Mouse (Mus musculus) heart, embryonic 13.5 days (tissue): ENCODE data around the gene Arhgef12. TPM values are rescaled to one million over a fixed set of nuclear protein-coding genes. Genes with fewer than 3 reads are reported as not detected.
A peak's percentile ranks its signal among the peaks of the same experiment; 100 is the strongest.

Experiments used
- ATAC-seq: fragments of 200-750 bp; cut with Nextera tagmentation; 2 replicates; pipeline ENCODE4 v1.8.0; 2017; ENCODE audit warnings: moderate TSS enrichment; ENCODE audit not compliant: insufficient number of reproducible peaks, low FRiP score, low TSS enrichment; ENCODE audit errors: extremely low read depth
- H3K27ac ChIP-seq: fragments of 300-500 bp; sonication (generic); replicated peaks from 2 replicates; pipeline ENCODE4 v1.5.1; 2015; ENCODE audit warnings: moderate library complexity, mild to moderate bottlenecking, inconsistent platforms
- H3K27me3 ChIP-seq: fragments of 300-500 bp; sonication (generic); replicated peaks from 2 replicates; pipeline ENCODE4 v1.6.1; 2015; ENCODE audit warnings: mild to moderate bottlenecking, inconsistent platforms
- H3K36me3 ChIP-seq: fragments of 300-500 bp; sonication (generic); 2 replicates; pipeline ENCODE4 v1.6.1; 2015; ENCODE audit warnings: mild to moderate bottlenecking, inconsistent platforms
- H3K4me1 ChIP-seq: fragments of 300-500 bp; sonication (generic); 2 replicates; pipeline ENCODE4 v1.6.1; 2015; ENCODE audit warnings: inconsistent platforms
- H3K4me2 ChIP-seq: fragments of 300-500 bp; sonication (generic); 2 replicates; pipeline ENCODE4 v1.6.1; 2015; ENCODE audit warnings: inconsistent platforms, mild to moderate bottlenecking, moderate library complexity
- H3K4me3 ChIP-seq: fragments of 300-500 bp; sonication (generic); 2 replicates; pipeline ENCODE4 v1.5.1; 2015; ENCODE audit warnings: moderate library complexity, mild to moderate bottlenecking, inconsistent platforms
- H3K9ac ChIP-seq: fragments of 300-500 bp; sonication (generic); 2 replicates; pipeline ENCODE4 v1.6.1; 2015; ENCODE audit warnings: inconsistent platforms, mild to moderate bottlenecking, moderate library complexity
- H3K9me3 ChIP-seq: fragments of 300-500 bp; sonication (generic); 2 replicates; pipeline ENCODE4 v1.6.1; 2016; ENCODE audit warnings: inconsistent platforms
- WGBS: fragments of 180-500 bp; shearing (Covaris S2); methylation state at CpG from one replicate; pipeline ENCODE4 v1.1.7; 2015; ENCODE audit warnings: mixed read lengths; 5-methylcytosine and 5-hydroxymethylcytosine counted together
- polyA plus RNA-seq: library from polyadenylated mRNA; unstranded; fragments of >200 nt; fragmentation: Nextera tagmentation; extraction: Ambion mirVana; gene quantifications from 2 replicates; pipeline ENCODE4 v1.2.1, GENCODE M21; 2015

Gene Arhgef12
- polyA plus RNA-seq, 1 experiment from 2014 or later: 9.7 TPM

DNA sequence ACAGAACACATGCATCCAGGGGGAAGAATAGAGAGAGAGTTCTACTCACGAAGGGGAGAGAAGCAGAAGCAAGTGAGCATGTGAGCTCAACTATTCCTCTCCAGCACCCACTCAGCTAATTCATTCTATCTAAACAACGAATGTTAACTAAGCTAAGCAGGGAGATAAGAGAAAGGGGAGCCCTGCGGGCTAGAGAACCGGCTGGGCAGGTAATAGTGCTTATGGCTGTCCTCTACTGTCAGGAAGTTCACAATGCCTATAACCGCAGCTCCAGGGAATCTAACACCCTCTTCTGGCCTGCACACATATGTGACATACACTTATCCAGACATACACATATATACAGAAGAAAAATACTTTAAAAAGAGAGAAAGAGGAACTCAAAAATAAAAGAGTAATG lies 79.3 kb downstream of the Arhgef12 start:
- Histone ChIP-seq H3K4me1 (peaks cover 20% of the 10 kb centered on the region), H3K9me3 (no peaks in the 10 kb centered on the region), H3K4me3 (no peak overlapping the region), H3K4me2 (no peak overlapping the region), H3K36me3 (peaks cover 46% of the 10 kb centered on the region), H3K27me3 (no peaks in the 10 kb centered on the region), H3K27ac (no peak overlapping the region), H3K9ac (no peak overlapping the region)
- WGBS: 39% methylated on average over 5 of the region's 5 CpGs
- no peak for ATAC-seq

DNA sequence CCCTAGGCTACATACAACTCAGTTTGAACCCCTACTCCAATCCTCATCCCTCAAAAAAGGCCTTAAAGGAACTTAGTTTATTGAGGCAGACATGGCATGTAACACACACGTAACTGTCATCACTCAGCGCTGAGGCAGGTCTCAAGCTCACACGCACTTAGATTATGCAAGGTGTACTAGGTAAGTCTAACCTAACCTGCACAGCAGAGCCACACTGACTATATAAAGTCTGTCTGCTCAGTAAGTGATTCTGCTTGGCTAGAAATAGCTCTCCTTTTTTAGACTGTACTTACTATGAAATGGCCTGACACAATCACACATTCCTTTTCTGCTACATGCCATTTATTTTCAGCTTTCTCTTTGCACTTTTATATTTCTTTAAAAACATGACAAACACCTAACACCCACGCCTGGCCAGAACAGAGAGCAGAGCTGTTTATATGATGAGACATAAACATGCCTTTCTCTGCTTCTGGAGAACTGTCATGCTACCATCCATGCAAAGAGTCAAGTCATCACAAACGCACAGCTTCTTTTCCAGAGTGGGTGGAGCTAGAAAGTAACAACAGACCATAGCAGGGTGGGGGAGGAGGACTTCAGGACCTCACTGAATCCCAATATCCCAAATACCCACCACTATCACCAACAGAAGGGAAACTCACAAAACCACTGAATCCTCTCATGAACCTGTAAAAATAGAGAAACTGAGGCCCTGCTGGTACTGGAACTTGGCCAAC lies 85.4 kb downstream of the Arhgef12 start:
- Histone ChIP-seq H3K27me3 (no peaks in the 10 kb centered on the region), H3K9ac (peak overlapping the region; percentile 48; the same call in 1 of the 2 replicates), H3K36me3 (peaks cover 42% of the 10 kb centered on the region), H3K9me3 (no peaks in the 10 kb centered on the region), H3K4me2 (peak overlapping the region; percentile 37), H3K4me3 (no peak overlapping the region), H3K27ac (peak overlapping the region; percentile 89), H3K4me1 (peaks cover 32% of the 10 kb centered on the region)
- no peak for ATAC-seq
- 63% methylated on average over 5 of the region's 5 CpGs for WGBS

DNA sequence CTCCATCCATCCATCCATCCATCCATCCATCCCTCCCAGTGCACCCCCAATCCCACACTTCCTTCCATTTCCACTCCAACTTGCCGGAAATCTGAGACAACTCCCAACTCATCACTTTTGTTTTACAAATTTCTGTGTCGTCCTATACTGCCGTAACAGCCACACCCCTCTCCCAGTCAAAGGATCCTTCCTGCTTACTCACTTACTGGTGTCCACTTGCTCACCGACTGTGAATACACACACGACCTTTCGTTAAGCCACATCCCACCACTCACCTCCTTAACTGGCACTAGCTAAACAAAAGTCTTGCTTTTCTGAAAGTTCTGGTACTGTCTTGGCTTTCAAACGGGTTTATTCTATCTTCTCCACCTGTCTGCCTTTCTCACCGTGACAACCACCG lies 87.4 kb downstream of the Arhgef12 start:
- no peak for ATAC-seq
- WGBS: 91% methylated on average over 9 of the region's 9 CpGs
- H3K36me3 ChIP-seq: peaks cover 42% of the 10 kb centered on the region
- H3K27me3 ChIP-seq: no peaks in the 10 kb centered on the region
- no peak overlapping the region for H3K9ac ChIP-seq
- no peak overlapping the region for H3K4me2 ChIP-seq
- no peaks in the 10 kb centered on the region for H3K9me3 ChIP-seq
- peaks cover 32% of the 10 kb centered on the region for H3K4me1 ChIP-seq
- no peak overlapping the region for H3K4me3 ChIP-seq
- H3K27ac ChIP-seq: no peak overlapping the region

DNA sequence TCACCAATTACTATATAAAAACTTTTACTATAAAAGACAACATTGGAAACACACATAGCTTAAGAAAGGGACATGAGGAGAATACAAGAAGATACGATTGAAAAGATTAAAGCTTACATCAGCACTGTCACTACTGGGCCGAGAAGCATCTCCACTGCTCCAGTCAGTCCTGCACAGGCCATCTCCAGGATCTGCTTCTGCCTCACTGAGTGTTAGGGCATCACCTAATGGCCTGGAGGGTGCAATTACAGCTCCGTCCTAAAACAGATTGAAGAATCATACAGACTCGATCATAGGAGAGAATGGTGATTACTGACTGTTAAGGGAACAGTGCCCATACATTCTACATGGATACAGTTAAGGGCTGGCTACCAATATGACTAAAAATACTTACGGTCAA lies 91.3 kb downstream of the Arhgef12 start:
- 83% methylated on average over 5 of the region's 5 CpGs for WGBS
- Histone ChIP-seq H3K4me2 (no peak overlapping the region), H3K4me1 (peaks cover 4% of the 10 kb centered on the region; the same call in 1 of the 2 replicates), H3K9me3 (no peaks in the 10 kb centered on the region), H3K9ac (no peak overlapping the region), H3K4me3 (no peak overlapping the region), H3K27me3 (no peaks in the 10 kb centered on the region), H3K36me3 (peaks cover 65% of the 10 kb centered on the region), H3K27ac (no peak overlapping the region)
- no peak for ATAC-seq

DNA sequence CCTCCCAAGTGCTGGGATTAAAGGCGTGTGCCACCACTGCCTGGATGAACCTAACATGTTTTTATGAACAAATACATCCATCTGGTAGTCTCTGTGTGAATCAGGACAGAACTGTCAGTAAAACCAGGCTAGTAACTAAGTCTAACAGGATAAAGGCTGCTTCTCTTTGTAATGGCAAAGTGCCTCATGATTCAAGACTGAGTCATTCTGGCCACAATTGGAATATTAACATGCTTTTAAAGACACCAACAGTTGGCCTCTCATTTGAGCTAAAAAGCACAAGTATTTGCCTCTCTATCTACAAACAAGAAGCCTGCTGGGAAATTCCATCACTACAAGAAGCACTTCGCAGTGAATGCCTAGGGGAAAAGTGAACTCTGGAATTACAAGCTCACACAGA lies 91.7 kb downstream of the Arhgef12 start:
- no peak overlapping the region for H3K27ac ChIP-seq
- H3K36me3 ChIP-seq: peaks cover 66% of the 10 kb centered on the region
- H3K27me3 ChIP-seq: no peaks in the 10 kb centered on the region
- H3K9me3 ChIP-seq: no peaks in the 10 kb centered on the region
- 92% methylated on average over 2 of the region's 2 CpGs for WGBS
- no peak overlapping the region for H3K4me2 ChIP-seq
- H3K4me3 ChIP-seq: no peak overlapping the region
- ATAC-seq: no peak
- H3K4me1 ChIP-seq: no peaks in the 10 kb centered on the region
- no peak overlapping the region for H3K9ac ChIP-seq

DNA sequence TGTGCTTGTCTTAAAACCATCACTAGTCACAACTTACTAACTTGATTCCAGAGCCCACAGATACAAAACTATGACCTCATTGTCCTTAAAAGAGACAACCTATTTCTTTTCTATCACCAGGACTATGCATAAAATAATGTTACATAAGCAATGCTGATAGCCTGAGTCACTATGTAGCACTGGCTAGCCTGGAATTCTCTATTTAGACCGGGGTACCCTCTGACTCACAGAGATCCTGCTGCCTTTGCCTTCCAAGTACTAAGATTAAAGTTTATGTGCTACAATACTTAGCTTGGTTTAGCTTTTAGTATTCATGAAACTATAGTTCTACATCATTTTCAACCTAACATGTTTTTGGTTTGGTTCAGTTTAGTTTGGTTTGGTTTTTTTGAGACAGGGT lies 92.2 kb downstream of the Arhgef12 start:
- no peak overlapping the region for H3K27ac ChIP-seq
- ATAC-seq: no peak
- no peak overlapping the region for H3K4me2 ChIP-seq
- H3K4me1 ChIP-seq: no peaks in the 10 kb centered on the region
- H3K27me3 ChIP-seq: no peaks in the 10 kb centered on the region
- H3K4me3 ChIP-seq: no peak overlapping the region
- H3K36me3 ChIP-seq: peaks cover 68% of the 10 kb centered on the region
- WGBS: 89% methylated on average over 1 of the region's 1 CpGs
- H3K9me3 ChIP-seq: no peaks in the 10 kb centered on the region
- no peak overlapping the region for H3K9ac ChIP-seq

DNA sequence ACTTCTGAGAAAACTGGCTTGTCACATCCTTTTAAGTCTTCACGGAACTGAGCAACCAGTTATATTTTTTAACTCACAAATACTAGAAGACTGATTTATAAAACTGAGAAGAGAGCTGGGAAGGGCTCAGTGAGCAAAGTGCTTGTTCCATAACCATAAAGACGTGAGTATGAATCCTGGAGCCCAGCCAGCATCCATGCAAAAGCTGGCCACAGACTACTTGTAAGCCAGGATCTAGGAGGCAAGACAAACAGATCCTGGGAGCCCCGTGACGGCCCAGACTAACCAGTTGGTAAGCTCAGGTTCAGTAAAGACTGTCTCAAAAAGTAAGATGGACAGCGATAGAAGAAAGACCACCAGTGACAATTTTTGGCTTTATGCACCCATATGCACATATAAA lies 94.5 kb downstream of the Arhgef12 start:
- no peak overlapping the region for H3K4me3 ChIP-seq
- H3K4me2 ChIP-seq: no peak overlapping the region
- no peak overlapping the region for H3K27ac ChIP-seq
- H3K27me3 ChIP-seq: no peaks in the 10 kb centered on the region
- H3K4me1 ChIP-seq: no peaks in the 10 kb centered on the region
- no peaks in the 10 kb centered on the region for H3K9me3 ChIP-seq
- H3K9ac ChIP-seq: no peak overlapping the region
- WGBS: 76% methylated on average over 5 of the region's 5 CpGs
- ATAC-seq: no peak
- peaks cover 75% of the 10 kb centered on the region for H3K36me3 ChIP-seq

DNA sequence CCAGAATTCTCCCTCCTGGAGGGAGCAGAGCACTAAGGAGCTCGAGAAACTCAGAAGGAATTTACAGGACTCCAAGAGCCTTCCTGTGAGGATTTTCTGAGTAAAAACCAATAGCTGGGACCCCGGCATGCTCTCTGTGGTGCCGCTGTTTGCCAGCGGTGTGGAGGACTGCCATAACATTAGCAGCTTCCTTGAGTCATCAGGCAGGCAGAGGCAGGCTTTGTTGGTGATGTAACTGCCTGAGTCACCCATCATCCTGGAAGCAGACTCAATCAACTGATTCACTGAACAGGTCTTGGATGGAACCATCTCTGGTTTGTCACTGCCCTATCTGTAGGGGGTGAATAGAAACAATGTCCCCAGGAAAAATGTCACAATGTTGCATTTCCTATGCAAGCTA lies 96.0 kb downstream of the Arhgef12 start:
- peaks cover 77% of the 10 kb centered on the region for H3K36me3 ChIP-seq

DNA sequence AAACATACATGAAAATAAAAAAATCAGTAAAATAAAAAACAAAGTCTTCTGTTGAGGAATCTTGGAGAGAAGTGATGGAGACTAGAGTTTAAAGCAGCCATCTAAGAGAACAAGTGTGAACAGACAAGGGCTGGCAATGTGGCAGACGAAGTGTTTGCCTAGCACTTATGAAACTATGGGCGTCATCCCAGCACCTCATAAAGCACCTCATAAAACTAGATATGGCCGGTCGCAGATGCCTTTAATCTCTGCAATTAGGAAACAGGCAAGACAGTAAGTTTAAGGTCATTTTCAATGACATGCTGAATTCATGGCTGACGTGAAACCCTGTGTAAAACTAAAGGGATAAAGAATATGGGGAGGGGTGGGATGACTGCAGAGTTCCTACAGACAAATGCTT lies 103.2 kb downstream of the Arhgef12 start:
- H3K4me3 ChIP-seq: no peak overlapping the region
- ATAC-seq: no peak
- no peak overlapping the region for H3K27ac ChIP-seq
- no peaks in the 10 kb centered on the region for H3K4me1 ChIP-seq
- WGBS: 77% methylated on average over 5 of the region's 5 CpGs
- H3K27me3 ChIP-seq: no peaks in the 10 kb centered on the region
- no peak overlapping the region for H3K4me2 ChIP-seq
- no peak overlapping the region for H3K9ac ChIP-seq
- H3K9me3 ChIP-seq: no peaks in the 10 kb centered on the region
- peaks cover 87% of the 10 kb centered on the region for H3K36me3 ChIP-seq

More for the DNA sequence above, 96.0 kb downstream of the Arhgef12 start:
- Histone ChIP-seq H3K27ac (0 out of 2 replicates have a peak overlapping the region, but pooled peaks have one; percentile 12), H3K9me3 (no peaks in the 10 kb centered on the region), H3K9ac (no peak overlapping the region), H3K4me1 (no peaks in the 10 kb centered on the region), H3K4me3 (no peak overlapping the region), H3K27me3 (no peaks in the 10 kb centered on the region), H3K4me2 (no peak overlapping the region)
- ATAC-seq: no peak
- 68% methylated on average over 4 of the region's 4 CpGs for WGBS

DNA sequence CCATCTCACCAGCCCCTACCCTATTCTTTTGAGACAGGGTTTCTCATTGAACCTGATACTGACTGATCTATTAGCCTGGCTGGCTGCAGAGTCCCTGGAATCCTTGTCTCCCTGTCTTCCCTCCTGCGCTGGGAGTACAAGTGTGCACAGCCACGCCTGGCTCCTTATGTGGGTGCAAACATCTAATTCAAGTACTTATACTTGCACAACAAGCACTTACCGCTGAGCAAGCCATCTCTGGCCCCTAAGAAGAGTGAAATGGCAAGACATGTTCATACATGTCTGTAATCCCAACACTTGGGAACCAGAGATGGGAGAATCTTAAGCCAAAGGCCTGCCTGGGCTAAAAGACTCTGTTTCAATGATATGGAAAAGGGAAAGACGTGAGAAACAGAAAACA lies 104.0 kb downstream of the Arhgef12 start:
- 89% methylated on average over 4 of the region's 4 CpGs for WGBS
- no peaks in the 10 kb centered on the region for H3K4me1 ChIP-seq
- ATAC-seq: no peak
- no peaks in the 10 kb centered on the region for H3K27me3 ChIP-seq
- H3K9ac ChIP-seq: no peak overlapping the region
- no peak overlapping the region for H3K4me3 ChIP-seq
- no peaks in the 10 kb centered on the region for H3K9me3 ChIP-seq
- no peak overlapping the region for H3K27ac ChIP-seq
- H3K36me3 ChIP-seq: peaks cover 89% of the 10 kb centered on the region
- no peak overlapping the region for H3K4me2 ChIP-seq

DNA sequence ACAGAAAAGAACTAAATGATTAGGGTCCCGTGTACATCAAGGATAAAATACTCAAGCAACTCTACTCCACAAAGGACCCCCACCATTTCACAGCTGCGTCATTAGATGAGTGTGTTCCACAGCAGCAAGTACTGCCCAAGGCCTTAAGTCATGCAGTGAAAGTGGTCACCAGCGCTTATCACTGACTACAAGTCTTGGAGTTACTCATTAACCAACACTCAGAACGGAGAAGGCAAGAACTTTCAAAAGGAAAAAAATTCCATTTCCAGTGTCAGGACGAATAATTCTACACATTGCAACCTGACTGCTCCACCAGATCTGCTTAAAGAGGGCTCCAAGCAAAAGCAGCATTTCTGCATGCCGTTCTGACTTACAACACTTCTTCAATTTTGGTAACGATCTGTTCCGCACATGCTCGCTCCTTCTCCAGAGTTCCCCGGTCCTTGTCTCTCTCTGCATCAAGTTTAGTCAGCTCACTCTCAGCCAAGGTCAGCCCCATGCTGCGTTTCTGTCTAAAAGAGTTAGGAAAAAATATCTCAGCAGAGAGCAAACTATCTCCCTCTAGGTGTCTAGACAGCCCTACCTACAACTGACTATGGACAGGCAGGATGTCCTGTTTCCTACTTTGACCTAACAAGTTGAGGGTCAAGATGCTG lies 106.3 kb downstream of the Arhgef12 start:
- H3K4me1 ChIP-seq: no peaks in the 10 kb centered on the region
- H3K27ac ChIP-seq: no peak overlapping the region
- H3K4me2 ChIP-seq: no peak overlapping the region
- H3K9me3 ChIP-seq: no peaks in the 10 kb centered on the region
- no peaks in the 10 kb centered on the region for H3K27me3 ChIP-seq
- no peak overlapping the region for H3K9ac ChIP-seq
- H3K4me3 ChIP-seq: no peak overlapping the region
- 87% methylated on average over 11 of the region's 11 CpGs for WGBS
- peaks cover 90% of the 10 kb centered on the region for H3K36me3 ChIP-seq
- ATAC-seq: no peak

DNA sequence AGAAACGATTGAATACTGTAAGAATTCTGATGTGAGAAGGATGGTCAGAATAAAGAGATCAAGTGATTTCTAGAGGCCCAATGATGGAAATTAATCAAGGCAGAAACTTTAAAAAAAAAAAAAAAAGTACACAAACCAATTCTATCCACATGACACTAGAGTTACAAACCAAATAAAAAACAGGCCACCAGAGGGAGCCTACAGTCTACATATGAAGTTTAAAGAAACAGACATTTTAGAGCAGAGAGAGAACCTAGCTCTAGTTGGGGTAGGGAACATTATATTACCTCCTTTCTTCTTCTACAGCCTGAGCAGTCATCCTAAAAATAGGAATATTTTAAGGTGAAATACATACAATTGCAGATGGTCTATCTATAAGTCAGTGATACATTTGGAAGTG lies 107.0 kb downstream of the Arhgef12 start:
- Histone ChIP-seq H3K36me3 (peaks cover 91% of the 10 kb centered on the region), H3K4me2 (no peak overlapping the region), H3K9me3 (no peaks in the 10 kb centered on the region), H3K4me1 (no peaks in the 10 kb centered on the region), H3K4me3 (no peak overlapping the region), H3K27ac (no peak overlapping the region), H3K27me3 (no peaks in the 10 kb centered on the region), H3K9ac (no peak overlapping the region)
- WGBS: 89% methylated on average over 1 of the region's 1 CpGs
- no peak for ATAC-seq
